Mouse (Mus musculus) limb, embryonic 12.5 days (tissue): ENCODE data around the gene CK137956. TPM values are rescaled to one million over a fixed set of nuclear protein-coding genes. Genes with fewer than 3 reads are reported as not detected.

ENCODE experiments used
- ATAC-seq: fragments of 200-750 bp; cut with Nextera tagmentation; 2 replicates; pipeline ENCODE4 v1.8.0; 2017; ENCODE audit warnings: low read depth, moderate TSS enrichment; ENCODE audit not compliant: insufficient number of reproducible peaks, insufficient read depth, low FRiP score, low TSS enrichment
- H3K27ac ChIP-seq: fragments of 300-500 bp; sonication (generic); 2 replicates; pipeline ENCODE4 v1.5.1; 2016; ENCODE audit warnings: mild to moderate bottlenecking, moderate library complexity
- H3K27me3 ChIP-seq: fragments of 300-500 bp; sonication (generic); 2 replicates; pipeline ENCODE4 v1.6.1; 2016; ENCODE audit warnings: mild to moderate bottlenecking, moderate library complexity
- H3K36me3 ChIP-seq: fragments of 300-500 bp; sonication (generic); 2 replicates; pipeline ENCODE4 v1.6.1; 2016; ENCODE audit warnings: mild to moderate bottlenecking, moderate library complexity
- H3K4me1 ChIP-seq: fragments of 300-500 bp; sonication (generic); replicated peaks from 2 replicates; pipeline ENCODE4 v1.6.1; 2016
- H3K4me2 ChIP-seq: fragments of 300-500 bp; sonication (generic); 2 replicates; pipeline ENCODE4 v1.6.1; 2016; ENCODE audit warnings: mild to moderate bottlenecking, moderate library complexity
- H3K4me3 ChIP-seq: fragments of 300-500 bp; sonication (generic); replicated peaks from 2 replicates; pipeline ENCODE4 v1.5.1; 2016; ENCODE audit warnings: mild to moderate bottlenecking
- H3K9ac ChIP-seq: fragments of 300-500 bp; sonication (generic); replicated peaks from 2 replicates; pipeline ENCODE4 v1.6.1; 2016; ENCODE audit warnings: mild to moderate bottlenecking, moderate library complexity
- H3K9me3 ChIP-seq: fragments of 300-500 bp; sonication (generic); 2 replicates; pipeline ENCODE4 v1.6.1; 2016; ENCODE audit warnings: mild to moderate bottlenecking, moderate library complexity
- WGBS: fragments of 180-500 bp; shearing (Covaris S2); methylation state at CpG from one replicate; pipeline ENCODE4 v1.1.7; 2016; 5-methylcytosine and 5-hydroxymethylcytosine counted together
- polyA plus RNA-seq: library from polyadenylated mRNA; unstranded; fragments of >200 nt; fragmentation: Nextera tagmentation; extraction: Ambion mirVana; gene quantifications from 2 replicates; pipeline ENCODE4 v1.2.1, GENCODE M21; 2016

CK137956 gene
- polyA plus RNA-seq: not detected in 2 replicates

GRCm38 (mm10) chr4:127970901-127971868 is at the start of gene CK137956:
Gene CK137956 (minus strand): TSS chr4:127970951.
- Histone ChIP-seq H3K4me1 (no peaks in the 10 kb centered on the region), H3K9me3 (no peaks in the 10 kb centered on the region), H3K4me2 (no peak within 1 kb of the TSS), H3K27me3 (peaks cover 75% of the 10 kb centered on the region), H3K36me3 (no peaks in the 10 kb centered on the region), H3K4me3 (no peak within 1 kb of the TSS), H3K27ac (no peak within 1 kb of the TSS), H3K9ac (no peak within 1 kb of the TSS)
- 5% methylated on average over 39 of the region's 39 CpGs for WGBS
- no peak for ATAC-seq

DNA sequence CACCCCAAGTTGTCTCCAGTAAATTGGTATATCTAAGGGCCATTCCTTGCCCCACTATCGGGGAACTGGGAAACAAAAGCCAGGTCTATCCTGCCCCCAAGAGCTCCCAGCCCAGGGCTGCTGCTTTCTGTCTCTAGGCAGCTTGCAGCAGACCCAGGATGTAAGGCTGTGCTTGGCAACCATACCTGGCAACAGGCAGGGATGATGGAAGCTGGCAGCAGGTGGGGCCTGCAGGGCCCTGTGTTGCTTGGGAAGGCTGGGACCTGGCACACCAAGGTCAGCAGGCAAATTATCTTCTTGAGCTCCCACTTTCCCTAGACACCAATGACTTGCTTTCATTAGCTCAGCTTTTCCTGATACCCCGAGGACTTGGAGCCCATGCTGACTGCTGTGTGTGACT is 48.7 kb upstream of the CK137956 start:
- no peaks in the 10 kb centered on the region for H3K27me3 ChIP-seq
- H3K9me3 ChIP-seq: no peaks in the 10 kb centered on the region
- H3K36me3 ChIP-seq: no peaks in the 10 kb centered on the region
- no peaks in the 10 kb centered on the region for H3K4me1 ChIP-seq
- no peak overlapping the region for H3K4me3 ChIP-seq
- 73% methylated on average over 2 of the region's 2 CpGs for WGBS
- no peak for ATAC-seq
- H3K27ac ChIP-seq: no peak overlapping the region
- H3K9ac ChIP-seq: no peak overlapping the region
- no peak overlapping the region for H3K4me2 ChIP-seq

DNA sequence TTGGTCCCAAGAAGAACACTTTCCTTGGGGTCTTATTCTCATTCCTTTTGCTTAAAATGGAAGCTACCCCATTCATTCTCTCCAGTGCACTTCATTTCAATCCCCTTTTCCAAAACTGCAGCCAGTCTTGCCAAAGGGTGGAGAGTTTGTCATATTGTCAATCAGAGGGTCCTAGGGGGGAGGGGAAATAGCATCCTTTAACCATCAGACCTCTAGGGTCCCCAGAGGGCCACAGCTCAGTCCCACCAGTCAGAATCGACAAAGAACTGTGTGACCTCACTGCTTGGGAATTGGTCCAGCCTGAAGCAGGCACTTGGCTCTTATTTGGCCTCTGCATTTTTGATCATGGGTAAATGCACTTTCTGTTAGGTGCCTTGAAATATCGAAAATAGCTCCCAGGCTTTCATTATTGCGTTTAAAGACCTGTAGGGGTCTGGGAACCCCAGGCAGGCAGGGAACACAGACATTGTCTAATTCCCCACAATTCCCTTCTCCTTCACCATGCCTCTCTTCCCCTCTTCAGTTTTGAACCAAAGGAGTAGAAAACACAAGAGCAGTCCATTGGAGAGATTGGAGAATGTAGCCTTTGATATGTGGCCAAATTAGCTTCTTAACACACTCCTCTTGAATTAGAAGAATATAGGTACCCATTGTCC is 34.2 kb upstream of the CK137956 start:
- WGBS: 73% methylated on average over 3 of the region's 3 CpGs
- Histone ChIP-seq H3K9ac (no peak overlapping the region), H3K9me3 (no peaks in the 10 kb centered on the region), H3K4me1 (no peaks in the 10 kb centered on the region), H3K36me3 (no peaks in the 10 kb centered on the region), H3K4me3 (no peak overlapping the region), H3K4me2 (no peak overlapping the region), H3K27ac (no peak overlapping the region), H3K27me3 (no peaks in the 10 kb centered on the region)
- no peak for ATAC-seq

GRCm38 (mm10) chr4:128002638-128003101 is 31.9 kb upstream of the CK137956 start:
- Histone ChIP-seq H3K27ac (no peak overlapping the region), H3K4me2 (no peak overlapping the region), H3K36me3 (no peaks in the 10 kb centered on the region), H3K9ac (no peak overlapping the region), H3K4me1 (no peaks in the 10 kb centered on the region), H3K27me3 (no peaks in the 10 kb centered on the region; the same call in 1 of the 2 replicates), H3K4me3 (no peak overlapping the region), H3K9me3 (no peaks in the 10 kb centered on the region)
- 70% methylated on average over 4 of the region's 4 CpGs for WGBS
- ATAC-seq: no peak

DNA sequence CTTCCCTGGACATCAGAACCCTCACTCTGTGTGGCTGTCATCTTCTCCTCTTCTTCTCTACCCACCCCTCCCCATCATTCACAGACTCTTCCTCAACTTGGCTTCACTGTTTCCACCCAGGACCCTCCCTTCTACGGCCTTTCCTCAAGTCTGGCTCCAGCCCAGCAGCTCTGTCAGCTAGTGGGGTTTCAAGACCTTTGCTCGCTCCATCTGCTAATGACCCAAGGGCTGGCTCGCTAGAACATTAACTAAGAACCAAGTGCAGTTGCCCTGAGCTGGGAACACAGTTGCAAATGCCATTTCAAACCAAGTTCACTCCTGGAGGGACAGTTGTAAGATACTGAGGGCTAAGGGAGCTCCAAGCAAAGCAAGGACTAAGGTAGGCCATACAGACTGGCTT is 28.5 kb upstream of the CK137956 start:
- 81% methylated on average over 3 of the region's 3 CpGs for WGBS
- H3K9me3 ChIP-seq: no peaks in the 10 kb centered on the region
- H3K36me3 ChIP-seq: no peaks in the 10 kb centered on the region
- no peak overlapping the region for H3K4me3 ChIP-seq
- H3K4me1 ChIP-seq: no peaks in the 10 kb centered on the region
- no peak overlapping the region for H3K27ac ChIP-seq
- H3K9ac ChIP-seq: no peak overlapping the region
- no peak overlapping the region for H3K4me2 ChIP-seq
- no peak for ATAC-seq
- no peaks in the 10 kb centered on the region; the same call in 1 of the 2 replicates for H3K27me3 ChIP-seq

DNA sequence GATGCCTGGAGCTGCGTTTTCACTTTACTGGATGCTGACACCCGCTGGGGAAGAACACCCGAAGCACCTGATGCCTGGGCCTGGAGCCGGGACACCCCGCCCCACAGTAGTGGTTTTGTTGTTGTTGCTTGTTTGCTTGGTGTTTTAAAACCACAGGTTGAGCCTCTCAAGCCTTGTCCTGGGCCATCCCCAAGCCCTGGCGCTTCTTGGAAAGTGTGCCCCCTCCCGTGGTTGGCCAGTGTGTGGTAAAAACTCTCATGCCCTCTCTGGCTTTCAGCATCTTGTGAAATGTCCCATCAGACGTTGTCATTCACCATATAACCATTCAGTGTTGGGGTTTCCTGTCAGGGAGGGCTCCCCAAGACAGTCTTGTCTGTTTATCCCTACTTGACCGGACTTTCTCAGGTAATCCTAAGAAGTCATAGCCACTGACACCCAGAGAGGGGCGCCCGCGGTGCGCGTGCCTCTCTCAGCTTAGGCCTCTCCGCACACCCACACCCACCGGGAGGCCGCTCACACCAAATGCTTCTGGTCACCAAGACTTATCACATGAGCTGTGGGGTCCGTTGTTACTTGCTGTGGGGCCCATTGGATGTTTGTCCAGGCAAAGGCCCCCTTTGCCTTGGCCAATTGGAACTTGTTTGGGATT is 18.7 kb upstream of the CK137956 start:
- Histone ChIP-seq H3K4me2 (no peak overlapping the region), H3K36me3 (no peaks in the 10 kb centered on the region), H3K9me3 (no peaks in the 10 kb centered on the region), H3K27ac (no peak overlapping the region), H3K4me3 (no peak overlapping the region), H3K9ac (no peak overlapping the region), H3K27me3 (peaks cover 88% of the 10 kb centered on the region), H3K4me1 (peaks cover 12% of the 10 kb centered on the region; the same call in 1 of the 2 replicates)
- WGBS: 8% methylated on average over 18 of the region's 18 CpGs
- ATAC-seq: no peak

GRCm38 (mm10) chr4:127988526-127989180 is 17.9 kb upstream of the CK137956 start:
- no peak for ATAC-seq
- no peaks in the 10 kb centered on the region for H3K9me3 ChIP-seq
- H3K36me3 ChIP-seq: no peaks in the 10 kb centered on the region
- H3K4me1 ChIP-seq: peaks cover 12% of the 10 kb centered on the region; the same call in 1 of the 2 replicates
- WGBS: 2% methylated on average over 36 of the region's 39 CpGs
- H3K9ac ChIP-seq: peak overlapping the region; percentile 34; the same call in 1 of the 2 replicates
- H3K4me3 ChIP-seq: peak overlapping the region; percentile 42
- H3K27me3 ChIP-seq: peaks cover 96% of the 10 kb centered on the region
- no peak overlapping the region for H3K27ac ChIP-seq
- peak overlapping the region; percentile 67 for H3K4me2 ChIP-seq

DNA sequence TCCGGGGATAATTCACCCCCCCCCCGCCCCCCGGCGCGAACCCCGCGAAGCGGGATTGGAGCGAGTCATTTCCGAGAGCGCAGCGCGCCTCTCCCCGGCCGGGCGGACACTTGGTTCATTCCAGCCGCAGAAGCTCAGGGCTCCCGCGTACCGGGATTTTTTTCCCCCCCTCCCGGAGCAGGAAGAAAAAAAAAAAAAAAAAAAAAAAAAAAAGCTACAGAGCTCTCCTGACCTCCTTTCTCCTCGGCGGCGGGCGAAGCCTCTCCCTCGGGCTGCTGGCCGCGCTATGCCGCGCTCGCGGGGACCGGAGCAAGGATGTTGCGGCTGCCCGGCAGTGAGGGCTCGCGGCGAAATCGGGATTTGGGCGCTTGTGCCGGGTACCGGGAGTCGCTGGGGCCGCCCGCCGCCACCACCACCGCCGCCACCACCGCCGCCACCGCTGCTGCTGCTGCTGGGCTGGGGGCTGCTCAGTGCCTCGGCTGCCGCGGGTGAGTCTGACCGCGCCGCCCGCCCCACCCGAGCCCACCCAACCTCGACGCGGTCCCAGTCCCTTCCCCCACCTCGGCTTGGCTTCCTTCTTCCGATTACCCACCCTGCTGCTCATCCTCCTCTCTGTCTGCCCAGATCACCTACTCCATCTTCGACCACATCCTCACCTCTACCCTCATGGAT is 17.2 kb upstream of the CK137956 start, which contains the start of gene Csmd2:
TSS of gene Csmd2 (plus strand) at position 74 of the 672 bp plus-strand sequence.
- H3K4me2 ChIP-seq: peak within 1 kb of the TSS; percentile 67
- no peaks in the 10 kb centered on the region for H3K9me3 ChIP-seq
- peaks cover 12% of the 10 kb centered on the region; the same call in 1 of the 2 replicates for H3K4me1 ChIP-seq
- peaks cover 95% of the 10 kb centered on the region for H3K27me3 ChIP-seq
- H3K27ac ChIP-seq: no peak within 1 kb of the TSS
- no peaks in the 10 kb centered on the region for H3K36me3 ChIP-seq
- WGBS: under 1% methylated on average over 51 of the region's 65 CpGs
- peak within 1 kb of the TSS; percentile 34 for H3K9ac ChIP-seq
- no peak for ATAC-seq
- peak within 1 kb of the TSS; percentile 42 for H3K4me3 ChIP-seq

GRCm38 (mm10) chr4:127987270-127987669 is 16.5 kb upstream of the CK137956 start:
- no peak for ATAC-seq
- no peaks in the 10 kb centered on the region for H3K36me3 ChIP-seq
- 6% methylated on average over 10 of the region's 10 CpGs for WGBS
- no peaks in the 10 kb centered on the region for H3K9me3 ChIP-seq
- peak overlapping the region; percentile 42 for H3K4me3 ChIP-seq
- peak overlapping the region; percentile 67 for H3K4me2 ChIP-seq
- peaks cover 12% of the 10 kb centered on the region; the same call in 1 of the 2 replicates for H3K4me1 ChIP-seq
- H3K9ac ChIP-seq: no peak overlapping the region
- H3K27ac ChIP-seq: no peak overlapping the region
- H3K27me3 ChIP-seq: peaks cover 94% of the 10 kb centered on the region

- Histone ChIP-seq H3K36me3 (no peaks in the 10 kb centered on the region), H3K9ac (no peak overlapping the region), H3K27ac (no peak overlapping the region), H3K4me2 (no peak overlapping the region), H3K4me3 (0 out of 2 replicates have a peak overlapping the region, but pooled peaks have one; percentile 6), H3K4me1 (peaks cover 12% of the 10 kb centered on the region; the same call in 1 of the 2 replicates), H3K9me3 (no peaks in the 10 kb centered on the region), H3K27me3 (peaks cover 88% of the 10 kb centered on the region)
- no peak for ATAC-seq
- WGBS: 3% methylated on average over 25 of the region's 25 CpGs
Observed at GRCm38 (mm10) chr4:127986491-127987075, 15.8 kb upstream of the CK137956 start.
